Mouse (Mus musculus): ENCODE measurements around the gene Usp43. TPM values are rescaled to one million over a fixed set of nuclear protein-coding genes. Genes with fewer than 3 reads are reported as not detected.

The Usp43 gene
- total and polyA plus RNA-seq, 2 experiments = 0.04 TPM; not detected in 1

- no peaks in the 10 kb centered on the region for H3K79me2 ChIP-seq (ENCODE audit: control insufficient read depth, insufficient read depth, low read length)
- no peaks in the 10 kb centered on the region for H3K27me3 ChIP-seq (ENCODE audit: control insufficient read depth, insufficient read depth, low read length)
- no peak overlapping the region for H3K9ac ChIP-seq (ENCODE audit: low read depth, low read length)
- H3K36me3 ChIP-seq (ENCODE audit: control insufficient read depth, insufficient read depth, low read length) = no peaks in the 10 kb centered on the region
- WGBS = 93% methylated on average over 10 of the region's 10 CpGs
- no peak overlapping the region for H3K27ac ChIP-seq (replicated peaks; ENCODE audit: insufficient read depth, low read depth, low read length)
- TF ChIP-seq CTCF (IDR thresholded peaks at IDR 0.05; ENCODE audit: low read depth, low read length) (no peak), POLR2A (IDR thresholded peaks at IDR 0.05; ENCODE audit: extremely low read depth, insufficient read depth, low read length) (no peak)
- H3K4me3 ChIP-seq (ENCODE audit: insufficient read depth, low read depth, low read length) = no peak overlapping the region
- H3K4me1 ChIP-seq (ENCODE audit: control insufficient read depth, insufficient read depth, low read length) = no peaks in the 10 kb centered on the region
- no peak for DNase-seq (ENCODE audit: extremely low read depth, low read depth, low spot score)
These were observed 86.4 kb downstream of the Usp43 start for GRCm38 (mm10) chr11:67835408-67836078.

- DNase-seq (ENCODE audit: extremely low read depth, low read depth, low spot score) = no peak
- H3K27me3 ChIP-seq (ENCODE audit: control insufficient read depth, insufficient read depth, low read length) = no peaks in the 10 kb centered on the region
- no peaks in the 10 kb centered on the region for H3K79me2 ChIP-seq (ENCODE audit: control insufficient read depth, insufficient read depth, low read length)
- no peak overlapping the region for H3K9ac ChIP-seq (ENCODE audit: low read depth, low read length)
- no peak overlapping the region for H3K27ac ChIP-seq (replicated peaks; ENCODE audit: insufficient read depth, low read depth, low read length)
- H3K4me3 ChIP-seq (ENCODE audit: insufficient read depth, low read depth, low read length) = no peak overlapping the region
- TF ChIP-seq POLR2A (IDR thresholded peaks at IDR 0.05; ENCODE audit: extremely low read depth, insufficient read depth, low read length) = no peak
- TF ChIP-seq CTCF (IDR thresholded peaks at IDR 0.05; ENCODE audit: low read depth, low read length) = no peak
- H3K4me1 ChIP-seq (ENCODE audit: control insufficient read depth, insufficient read depth, low read length) = no peaks in the 10 kb centered on the region
- 65% methylated on average over 5 of the region's 5 CpGs for WGBS
- no peaks in the 10 kb centered on the region for H3K36me3 ChIP-seq (ENCODE audit: control insufficient read depth, insufficient read depth, low read length)
These were observed 90.1 kb downstream of the Usp43 start for GRCm38 (mm10) chr11:67831820-67832219.

- TF ChIP-seq CTCF (IDR thresholded peaks at IDR 0.05; ENCODE audit: low read depth, low read length) = no peak
- WGBS = 68% methylated on average over 6 of the region's 6 CpGs
- H3K4me1 ChIP-seq (ENCODE audit: control insufficient read depth, insufficient read depth, low read length) = no peaks in the 10 kb centered on the region
- no peak for DNase-seq (ENCODE audit: extremely low read depth, low read depth, low spot score)
- H3K27me3 ChIP-seq (ENCODE audit: control insufficient read depth, insufficient read depth, low read length) = no peaks in the 10 kb centered on the region; the same call in 1 of the 2 replicates
- H3K27ac ChIP-seq (replicated peaks; ENCODE audit: insufficient read depth, low read depth, low read length) = no peak overlapping the region
- H3K36me3 ChIP-seq (ENCODE audit: control insufficient read depth, insufficient read depth, low read length) = no peaks in the 10 kb centered on the region
- H3K9ac ChIP-seq (ENCODE audit: low read depth, low read length) = no peak overlapping the region
- H3K79me2 ChIP-seq (ENCODE audit: control insufficient read depth, insufficient read depth, low read length) = no peaks in the 10 kb centered on the region
- H3K4me3 ChIP-seq (ENCODE audit: insufficient read depth, low read depth, low read length) = no peak overlapping the region
These were observed 92.4 kb downstream of the Usp43 start for GRCm38 (mm10) chr11:67829530-67829929.

GRCm38 (mm10) chr11:67828360-67829059 lies 93.4 kb downstream of the Usp43 start:
- H3K36me3 ChIP-seq (ENCODE audit: control insufficient read depth, insufficient read depth, low read length) = no peaks in the 10 kb centered on the region
- no peak for DNase-seq (ENCODE audit: extremely low read depth, low read depth, low spot score)
- no peaks in the 10 kb centered on the region; the same call in 1 of the 2 replicates for H3K27me3 ChIP-seq (ENCODE audit: control insufficient read depth, insufficient read depth, low read length)
- H3K79me2 ChIP-seq (ENCODE audit: control insufficient read depth, insufficient read depth, low read length) = no peaks in the 10 kb centered on the region
- H3K9ac ChIP-seq (ENCODE audit: low read depth, low read length) = no peak overlapping the region
- WGBS = 54% methylated on average over 12 of the region's 12 CpGs
- H3K27ac ChIP-seq (replicated peaks; ENCODE audit: insufficient read depth, low read depth, low read length) = no peak overlapping the region
- H3K4me3 ChIP-seq (ENCODE audit: insufficient read depth, low read depth, low read length) = no peak overlapping the region
- no peaks in the 10 kb centered on the region for H3K4me1 ChIP-seq (ENCODE audit: control insufficient read depth, insufficient read depth, low read length)
- TF ChIP-seq CTCF (IDR thresholded peaks at IDR 0.05; ENCODE audit: low read depth, low read length) = no peak
- TF ChIP-seq POLR2A (IDR thresholded peaks at IDR 0.05; ENCODE audit: extremely low read depth, insufficient read depth, low read length) = no peak

GRCm38 (mm10) chr11:67821560-67821959 lies 100.4 kb downstream of the Usp43 start:
- Histone ChIP-seq H3K9ac (ENCODE audit: low read depth, low read length) (no peak overlapping the region), H3K36me3 (ENCODE audit: control insufficient read depth, insufficient read depth, low read length) (no peaks in the 10 kb centered on the region), H3K27me3 (ENCODE audit: control insufficient read depth, insufficient read depth, low read length) (no peaks in the 10 kb centered on the region; the same call in 1 of the 2 replicates), H3K79me2 (ENCODE audit: control insufficient read depth, insufficient read depth, low read length) (no peaks in the 10 kb centered on the region), H3K4me1 (ENCODE audit: control insufficient read depth, insufficient read depth, low read length) (no peaks in the 10 kb centered on the region), H3K4me3 (ENCODE audit: insufficient read depth, low read depth, low read length) (no peak overlapping the region), H3K27ac (replicated peaks; ENCODE audit: insufficient read depth, low read depth, low read length) (no peak overlapping the region)
- TF ChIP-seq POLR2A (IDR thresholded peaks at IDR 0.05; ENCODE audit: extremely low read depth, insufficient read depth, low read length) (no peak), CTCF (IDR thresholded peaks at IDR 0.05; ENCODE audit: low read depth, low read length) (no peak)
- WGBS = 85% methylated on average over 6 of the region's 6 CpGs
- DNase-seq (ENCODE audit: extremely low read depth, low read depth, low spot score) = no peak

GRCm38 (mm10) chr11:67820221-67820620 lies 101.7 kb downstream of the Usp43 start:
- Histone ChIP-seq H3K27me3 (ENCODE audit: control insufficient read depth, insufficient read depth, low read length) (no peaks in the 10 kb centered on the region), H3K27ac (replicated peaks; ENCODE audit: insufficient read depth, low read depth, low read length) (no peak overlapping the region), H3K79me2 (ENCODE audit: control insufficient read depth, insufficient read depth, low read length) (no peaks in the 10 kb centered on the region), H3K9ac (ENCODE audit: low read depth, low read length) (no peak overlapping the region), H3K4me1 (ENCODE audit: control insufficient read depth, insufficient read depth, low read length) (no peaks in the 10 kb centered on the region), H3K36me3 (ENCODE audit: control insufficient read depth, insufficient read depth, low read length) (no peaks in the 10 kb centered on the region), H3K4me3 (ENCODE audit: insufficient read depth, low read depth, low read length) (no peak overlapping the region)
- WGBS = 24% methylated on average over 4 of the region's 4 CpGs
- peak; percentile 3 for DNase-seq (ENCODE audit: extremely low read depth, low read depth, low spot score)
- TF ChIP-seq CTCF (IDR thresholded peaks at IDR 0.05; ENCODE audit: low read depth, low read length) = peak; percentile 41; the same call in 1 of the 2 replicates
- no peak for TF ChIP-seq POLR2A (IDR thresholded peaks at IDR 0.05; ENCODE audit: extremely low read depth, insufficient read depth, low read length)

Data from liver, adult 2 months (tissue).